Mouse (Mus musculus) CH12.LX (cell line): ENCODE results near the gene Plppr5.

Source experiments
- CTCF ChIP-seq, 2 experiments: IDR thresholded peaks in 1 of 2; conservative IDR thresholded peaks in 1 of 2; 2 replicates each; pipeline ENCODE4 v1.5.1; 2011 to 2012; ENCODE audit warnings: low read depth in 2 of 2, low read length in 2 of 2, improper control_type of control experiment in 1 of 2, inconsistent platforms in 1 of 2, mild to moderate bottlenecking in 1 of 2, moderate library complexity in 1 of 2
- EP300 ChIP-seq: IDR thresholded peaks from 2 replicates; pipeline ENCODE4 v1.6.1; 2011; ENCODE audit warnings: low read length, improper control_type of control experiment
- MEF2A ChIP-seq: IDR thresholded peaks from 2 replicates; pipeline ENCODE4 v1.6.1; 2014; ENCODE audit warnings: low read depth, mild to moderate bottlenecking, inconsistent platforms, low read length, improper control_type of control experiment, borderline replicate concordance
- NELFE ChIP-seq: IDR thresholded peaks from 2 replicates; pipeline ENCODE4 v1.6.1; 2011; ENCODE audit warnings: low read depth, low read length, improper control_type of control experiment
- UBTF ChIP-seq: IDR thresholded peaks from 2 replicates; pipeline ENCODE4 v1.6.1; 2012; ENCODE audit warnings: low read depth, mild to moderate bottlenecking, inconsistent platforms, low read length, improper control_type of control experiment, moderate library complexity
- USF1 ChIP-seq: IDR thresholded peaks from 2 replicates; pipeline ENCODE4 v1.6.1; 2014; ENCODE audit warnings: low read depth, mild to moderate bottlenecking, inconsistent platforms, low read length, improper control_type of control experiment

DNA sequence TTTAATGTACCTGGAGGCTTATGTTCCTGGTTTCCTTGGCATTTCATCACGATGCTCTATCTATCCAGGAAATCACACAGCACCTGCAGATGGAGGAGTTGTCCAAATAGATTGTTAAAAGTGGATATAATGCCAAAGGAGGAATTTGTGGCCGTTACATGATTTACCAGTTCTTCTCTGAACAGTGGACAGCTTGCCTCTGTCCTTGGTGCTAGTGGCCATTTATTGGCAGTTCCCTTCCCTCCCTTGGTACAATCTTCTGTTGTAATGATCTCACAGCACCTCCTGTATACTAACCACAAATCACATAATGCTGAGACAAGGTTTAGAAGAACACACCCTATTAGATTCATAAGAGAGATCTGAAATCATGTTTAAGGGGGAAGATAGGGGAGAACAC is 55.7 kb downstream of the Plppr5 start:
- TF ChIP-seq USF1 = no peak
- TF ChIP-seq CTCF (conservative IDR thresholded peaks at IDR 0.05 in 1 of 2, IDR thresholded peaks at IDR 0.05 in 1 of 2; ENCODE audit: low read depth in 2 of 2, low read length in 2 of 2) = no peak
- TF ChIP-seq MEF2A = no peak
- no peak for TF ChIP-seq NELFE
- no peak for TF ChIP-seq EP300
- no peak for TF ChIP-seq UBTF
